Mouse (Mus musculus): Measurements from ENCODE around the gene Taf8. TPM values are rescaled to one million over a fixed set of nuclear protein-coding genes. Genes with fewer than 3 reads are reported as not detected.

Taf8 gene
- 10 to 100 TPM; 14.8 to 16.4 TPM for total RNA-seq (2021)
- long read RNA-seq, experiment 1, partial matches to known transcripts, result 0 of 4 reads
- long read RNA-seq, experiment 1, other reads (novel, unspliced or antisense), result 3 of 4 reads
- long read RNA-seq, experiment 2, partial matches to known transcripts, result 0 of 12 reads
- long read RNA-seq, experiment 2, other reads (novel, unspliced or antisense), result 6 of 12 reads

- DNase-seq (ENCODE audit: low spot score in 2 of 2), result peak; percentile 91 to 97
These were observed at the start of gene Taf8 for GRCm38 (mm10) chr17:47501946-47502706. Taf8 (minus strand) TSS chr17:47502292.

DNA sequence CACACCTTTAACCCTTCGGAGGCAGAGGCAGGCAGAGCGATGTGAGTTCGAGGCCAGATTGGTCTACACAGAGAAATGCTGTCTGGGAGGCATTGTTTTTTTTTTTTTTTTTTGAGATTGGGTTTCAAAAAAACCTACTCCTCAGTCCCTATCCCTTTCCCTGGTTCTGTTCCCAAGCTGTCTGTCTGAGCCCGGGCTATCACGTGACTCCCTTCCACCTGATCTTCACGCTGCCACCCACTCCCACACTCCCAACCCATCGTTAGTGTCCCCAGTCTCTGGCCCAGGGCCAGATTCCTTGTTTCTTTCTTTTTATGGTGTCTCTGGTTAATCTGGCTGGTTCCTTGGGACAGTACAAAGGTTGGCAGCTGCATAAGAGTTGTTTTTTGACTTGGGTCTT lies 49.0 kb upstream of the Taf8 start:
- no peak for DNase-seq (ENCODE audit: low spot score in 2 of 2)

- DNase-seq (ENCODE audit: low spot score in 2 of 2), result peak; percentile 31 to 59
These were observed 43.8 kb upstream of the Taf8 start for GRCm38 (mm10) chr17:47545861-47546331.

DNA sequence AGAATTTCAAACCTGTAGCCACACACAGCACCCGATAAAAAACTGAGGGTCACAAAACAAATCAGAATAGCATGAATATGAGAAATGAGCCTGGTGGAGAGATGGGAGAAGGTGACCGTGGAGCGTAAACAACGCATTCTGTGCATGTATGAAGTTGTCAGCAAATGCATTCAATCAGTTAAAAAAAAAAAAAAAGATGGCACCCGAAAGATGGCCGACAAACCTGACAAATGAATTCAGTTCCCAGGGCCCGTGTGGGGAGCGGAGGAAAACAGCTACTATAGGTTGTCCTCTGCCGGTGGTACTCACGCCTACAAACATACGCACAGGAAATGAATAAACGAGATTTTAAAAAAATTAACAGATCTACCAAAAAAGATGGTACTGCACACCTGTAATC lies 43.1 kb upstream of the Taf8 start:
- DNase-seq (ENCODE audit: low spot score in 2 of 2), result no peak

DNA sequence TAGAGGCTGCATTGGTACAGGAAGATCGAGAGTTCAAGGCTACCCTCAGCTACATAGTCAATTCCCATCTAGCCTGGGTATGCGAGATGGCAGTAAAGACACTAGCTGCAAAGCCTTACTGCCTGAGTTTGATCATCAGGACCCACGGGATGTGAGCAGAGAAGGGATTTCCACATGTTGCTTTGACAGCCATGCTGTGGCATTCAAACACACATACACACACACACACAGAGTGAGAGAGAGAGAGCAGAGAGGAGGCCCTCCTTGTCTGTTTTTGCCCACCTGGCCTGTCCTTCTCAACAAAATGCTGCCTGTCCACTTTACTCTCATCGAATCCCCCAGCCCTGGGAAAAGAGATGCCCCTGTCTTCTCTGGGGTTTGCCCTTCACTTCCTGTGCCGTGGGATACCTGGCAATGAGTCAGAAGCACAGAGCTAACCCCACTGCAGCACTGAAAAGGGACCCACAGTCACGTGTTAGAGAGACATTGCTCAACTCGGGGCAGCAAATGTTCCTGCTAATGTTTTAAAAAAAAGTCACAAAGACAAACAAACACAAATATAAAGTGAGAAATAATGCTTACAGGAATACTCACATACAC lies 41.1 kb upstream of the Taf8 start:
- DNase-seq (ENCODE audit: low spot score in 2 of 2), result no peak

DNA sequence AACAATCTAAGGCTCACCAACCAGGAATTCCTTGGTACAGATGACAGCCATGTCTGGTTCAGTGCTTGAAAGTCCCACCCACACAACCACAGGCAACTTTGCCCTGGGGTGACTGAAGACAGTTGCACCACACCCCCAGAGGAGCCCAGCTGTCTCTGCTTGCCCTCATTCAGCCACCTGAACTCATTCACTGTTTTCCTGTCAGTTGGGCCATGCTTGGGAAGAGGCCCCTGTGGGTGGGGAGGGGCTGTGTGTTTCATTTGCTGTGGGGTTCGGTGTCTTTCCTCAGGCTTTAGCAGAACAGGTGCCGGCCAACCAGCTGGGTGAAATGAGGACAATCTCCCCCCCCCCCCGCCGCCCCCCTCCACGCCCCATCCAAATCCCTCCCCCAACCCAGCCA lies 40.0 kb upstream of the Taf8 start:
- DNase-seq (ENCODE audit: low spot score in 2 of 2), result no peak

GRCm38 (mm10) chr17:47539128-47539527 lies 37.0 kb upstream of the Taf8 start:
- no peak for DNase-seq (ENCODE audit: low spot score in 2 of 2)

DNA sequence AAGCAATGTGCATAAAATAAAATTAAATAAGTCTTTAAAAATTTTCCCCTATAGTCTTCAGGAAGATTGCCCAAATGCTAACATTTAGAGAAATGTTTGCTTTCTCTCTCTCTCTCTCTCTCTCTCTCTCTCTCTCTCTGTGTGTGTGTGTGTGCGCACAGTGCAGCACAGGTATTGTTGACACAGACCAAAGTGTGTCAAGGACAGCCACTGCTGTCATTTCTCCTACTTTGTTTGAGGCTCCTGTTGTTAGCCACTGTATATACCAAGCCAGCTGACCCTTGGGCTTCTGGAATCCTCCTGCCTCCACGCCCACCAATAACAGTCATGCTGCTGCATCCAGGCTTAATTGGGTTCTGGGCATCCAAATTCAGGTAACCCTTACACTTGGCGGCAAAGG lies 36.0 kb upstream of the Taf8 start:
- DNase-seq (ENCODE audit: low spot score in 2 of 2), result no peak

DNA sequence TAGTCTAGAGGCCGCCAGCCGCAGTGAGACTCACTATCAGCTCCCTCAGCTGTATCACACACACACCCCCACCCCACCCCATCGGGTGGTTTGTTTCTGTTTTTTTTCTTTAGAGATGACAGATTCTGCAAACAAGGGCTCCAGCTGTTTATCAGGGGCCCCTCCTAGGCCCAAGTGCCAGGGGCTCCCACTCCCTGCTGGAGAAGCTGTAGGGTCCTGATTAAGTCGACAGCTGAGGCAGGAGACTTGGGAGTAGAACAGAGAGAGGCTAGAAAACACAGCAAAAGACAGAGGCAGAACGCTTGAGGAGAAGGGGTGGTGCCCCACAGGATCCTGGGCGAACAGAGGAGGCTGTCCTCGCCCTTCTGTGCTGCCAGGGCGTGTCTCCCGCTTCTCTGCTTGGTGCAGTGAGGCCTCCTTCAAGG lies 33.7 kb upstream of the Taf8 start:
- DNase-seq (ENCODE audit: low spot score in 2 of 2), result no peak

- no peak for DNase-seq (ENCODE audit: low spot score in 2 of 2)
These were observed 31.6 kb upstream of the Taf8 start for GRCm38 (mm10) chr17:47533691-47534090.

DNA sequence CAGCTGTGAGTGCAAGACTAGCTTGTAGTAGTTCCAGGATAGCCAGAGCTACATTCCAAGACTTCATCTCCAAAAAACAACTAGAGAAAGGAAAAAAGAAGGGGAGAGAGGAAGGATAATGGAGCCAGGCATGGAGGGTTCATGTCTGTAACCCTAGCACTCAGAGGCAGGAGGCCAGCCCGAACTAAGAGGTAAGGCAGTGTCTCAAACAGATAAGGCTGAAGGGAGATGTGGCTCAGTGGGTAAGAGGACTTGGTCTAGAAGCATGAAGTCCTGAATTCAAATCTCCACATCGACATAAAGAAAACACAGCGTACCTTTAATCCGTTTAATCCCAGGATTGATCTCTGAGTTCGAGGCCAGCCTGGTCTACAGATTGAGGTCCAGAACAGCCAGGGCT lies 30.3 kb upstream of the Taf8 start:
- no peak for DNase-seq (ENCODE audit: low spot score in 2 of 2)

- no peak for DNase-seq (ENCODE audit: low spot score in 2 of 2)
These were observed 29.3 kb upstream of the Taf8 start for GRCm38 (mm10) chr17:47531387-47531818.

GRCm38 (mm10) chr17:47529595-47529994 lies 27.5 kb upstream of the Taf8 start:
- no peak for DNase-seq (ENCODE audit: low spot score in 2 of 2)

DNA sequence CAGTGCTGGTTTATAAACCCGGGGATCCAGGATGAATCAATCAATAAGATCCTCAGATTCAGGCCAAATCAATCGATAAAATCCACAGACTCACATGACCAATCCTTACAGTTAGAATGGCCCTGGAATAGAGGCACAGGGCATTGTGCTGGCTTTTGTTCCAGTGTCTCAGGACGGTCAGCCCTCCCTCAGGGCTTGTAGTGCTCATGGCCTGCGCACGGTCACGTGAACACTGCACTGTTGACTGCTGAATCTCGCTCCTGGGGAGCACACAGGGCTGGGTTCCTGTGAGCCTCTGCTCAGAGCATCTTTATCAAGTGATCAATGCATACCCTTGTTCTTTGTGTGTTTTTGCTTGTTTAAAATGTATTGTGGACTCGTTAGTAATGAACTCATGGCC lies 26.8 kb upstream of the Taf8 start:
- no peak for DNase-seq (ENCODE audit: low spot score in 2 of 2)

DNA sequence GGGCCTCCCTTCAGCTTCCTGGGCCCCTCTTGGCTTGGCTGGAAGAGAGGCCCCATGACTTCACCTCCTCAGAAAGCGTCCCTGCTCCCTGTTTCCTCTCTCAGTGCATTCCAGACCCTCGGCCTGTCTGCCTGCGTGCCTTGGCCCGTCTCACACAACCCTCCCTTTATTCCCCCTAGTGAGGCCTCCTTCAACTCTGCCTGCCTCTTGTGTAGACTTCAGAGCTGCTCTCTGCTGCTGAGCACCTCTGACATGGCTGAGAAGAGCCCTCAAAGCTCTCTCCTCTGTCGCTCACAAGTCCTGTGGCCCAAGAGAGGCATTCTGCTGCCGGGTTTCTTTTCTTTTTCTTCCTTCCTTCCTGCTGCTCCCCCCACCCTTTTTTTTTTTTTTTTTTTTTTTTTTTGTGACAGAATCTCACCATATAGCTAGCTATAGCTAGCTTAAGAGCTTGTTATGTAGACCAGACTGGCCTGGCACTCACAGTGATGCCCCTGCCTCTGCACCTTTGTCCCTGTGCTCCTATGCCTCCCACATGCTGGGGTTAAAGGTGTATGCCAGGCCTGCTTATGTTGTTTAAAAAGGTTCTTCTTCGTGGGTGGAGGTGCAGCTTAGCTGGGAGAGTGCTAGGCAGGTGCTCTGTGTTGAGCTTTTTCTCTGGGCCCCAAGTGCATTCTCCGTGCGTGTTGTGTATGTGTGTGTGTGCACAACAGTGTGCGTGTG lies 25.6 kb upstream of the Taf8 start:
- no peak for DNase-seq (ENCODE audit: low spot score in 2 of 2)

DNA sequence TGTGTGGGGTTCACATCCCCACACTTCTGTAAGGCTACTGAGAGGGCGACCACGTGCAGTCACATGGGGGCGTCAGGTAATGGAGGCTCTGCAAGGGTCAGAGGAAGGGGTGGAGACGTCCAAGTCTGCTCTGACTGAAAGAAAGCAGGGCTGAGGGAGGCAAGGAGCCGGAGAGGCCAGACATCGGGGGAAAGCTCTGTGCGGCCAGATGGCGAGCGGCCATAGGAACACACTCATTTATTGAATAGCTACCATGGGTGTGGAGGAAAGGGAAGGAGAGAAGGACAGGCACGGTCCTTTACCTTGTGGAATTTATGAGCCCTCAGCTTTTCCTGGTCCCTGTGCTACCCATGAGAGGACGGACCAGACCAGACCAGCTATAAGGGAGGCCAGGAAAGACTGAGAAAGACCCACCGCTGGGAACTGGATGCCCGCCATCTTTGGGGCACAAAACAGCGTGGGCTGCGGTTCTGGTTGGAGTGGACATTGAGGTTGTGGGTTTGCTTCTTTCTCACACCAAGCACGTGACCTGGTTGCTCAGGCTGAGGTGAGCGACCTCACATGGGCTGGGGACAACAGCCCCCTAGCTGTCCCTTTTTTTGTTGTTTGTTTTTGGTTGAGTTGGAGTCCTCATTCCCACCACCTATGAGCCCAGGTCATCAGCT lies 24.9 kb upstream of the Taf8 start:
- no peak for DNase-seq (ENCODE audit: low spot score in 2 of 2)

- no peak for DNase-seq (ENCODE audit: low spot score in 2 of 2)
These were observed 22.9 kb upstream of the Taf8 start for GRCm38 (mm10) chr17:47524991-47525390.

- no peak for DNase-seq (ENCODE audit: low spot score in 2 of 2)
These were observed 22.0 kb upstream of the Taf8 start for GRCm38 (mm10) chr17:47524055-47524454.

- no peak for DNase-seq (ENCODE audit: low spot score in 2 of 2)
These were observed 21.2 kb upstream of the Taf8 start for GRCm38 (mm10) chr17:47523211-47523682.

DNA sequence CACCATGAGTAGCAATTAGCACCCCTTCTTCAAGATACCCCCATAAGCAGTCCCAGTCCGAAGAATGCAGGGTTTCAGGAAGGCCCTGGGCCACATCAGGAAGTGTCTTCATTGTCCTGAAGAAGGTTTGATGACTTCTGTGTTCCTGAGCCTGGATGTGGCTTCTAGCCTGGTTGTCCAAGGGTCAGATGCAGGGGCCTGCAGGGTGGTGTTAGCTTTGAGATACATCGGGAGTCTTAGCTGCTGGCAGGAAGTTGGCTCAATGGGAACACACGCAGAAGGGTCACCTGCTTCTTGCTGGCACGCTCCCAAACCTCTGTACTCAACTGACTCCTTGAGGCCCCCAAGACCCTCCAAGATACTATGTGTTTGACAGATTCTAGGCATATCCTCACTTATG lies 20.4 kb upstream of the Taf8 start:
- DNase-seq (ENCODE audit: low spot score in 2 of 2), result no peak

Data from layer of hippocampus, postnatal 14 days (tissue).